Mouse (Mus musculus) layer of hippocampus, adult 18-20 months (tissue): ENCODE measurements around the gene Prok1. TPM values are rescaled to one million over a fixed set of nuclear protein-coding genes. Genes with fewer than 3 reads are reported as not detected.
A peak's percentile ranks its signal among the peaks of the same experiment; 100 is the strongest.

Experiments
- DNase-seq, 2 experiments: peaks; one replicate each; pipeline ENCODE4 v3.0.0; 2022; ENCODE audit warnings: low spot score in 2 of 2
- total RNA-seq, 2 experiments: library from RNA; stranded (reverse); gene quantifications; 2 replicates each; pipeline ENCODE4 v1.2.3; 2021

Prok1 gene
- total RNA-seq, 2 experiments from 2014 or later = 0.20 TPM; not detected in 1

- peak; percentile 52 to 86 for DNase-seq
These were observed 51.1 kb downstream of the Prok1 start for GRCm38 (mm10) chr3:107188226-107188899.

- no peak for DNase-seq
These were observed 52.5 kb downstream of the Prok1 start for GRCm38 (mm10) chr3:107187022-107187421.

- no peak for DNase-seq
These were observed 53.9 kb downstream of the Prok1 start for GRCm38 (mm10) chr3:107185597-107185996.

- no peak for DNase-seq
These were observed 56.3 kb downstream of the Prok1 start for GRCm38 (mm10) chr3:107183178-107183577.

Other genes starting within 250 kb of the Prok1 start
- gene Kcna3, start 203.5 kb downstream of the Prok1 start, total RNA-seq = 10 to 100 TPM; 21.6 to 26.7 TPM
- 10 to 100 TPM; 88.7 to 90.1 TPM for gene Kcna2, start 138.6 kb downstream of the Prok1 start, total RNA-seq
- not detected for gene Kcna10, start 56.7 kb downstream of the Prok1 start, total RNA-seq
- gene Cym, start 18.0 kb downstream of the Prok1 start, total RNA-seq = not detected
- not detected for gene A630076J17Rik, start 9.1 kb downstream of the Prok1 start, total RNA-seq
- gene Lamtor5, start 39.2 kb upstream of the Prok1 start, total RNA-seq = 10 to 100 TPM; 64.6 to 66.1 TPM
- under 1 TPM; 0.43 to 0.77 TPM for gene Slc16a4, start 51.5 kb upstream of the Prok1 start, total RNA-seq
- gene Rbm15, start 94.0 kb upstream of the Prok1 start, total RNA-seq = 10 to 100 TPM; 26.2 to 27.1 TPM
- gene Kcnc4, start 219.8 kb upstream of the Prok1 start, total RNA-seq = 10 to 100 TPM; 59.7 to 70.6 TPM